Mouse (Mus musculus) cerebellum, adult 2 months (tissue): ENCODE results near the gene Ankdd1a.

Experiments used
- CTCF ChIP-seq: fragments of 200-500 bp; IDR thresholded peaks from 2 replicates; pipeline ENCODE4 v1.5.1; 2011; ENCODE audit warnings: low read depth, mild to moderate bottlenecking, control low read depth, low read length, moderate library complexity, borderline replicate concordance; ENCODE audit not compliant: insufficient read depth
- POLR2A ChIP-seq: fragments of 200-500 bp; IDR thresholded peaks from 2 replicates; pipeline ENCODE4 v1.6.1; 2011; ENCODE audit warnings: low read length, control low read depth, borderline replicate concordance; ENCODE audit not compliant: insufficient read depth

DNA sequence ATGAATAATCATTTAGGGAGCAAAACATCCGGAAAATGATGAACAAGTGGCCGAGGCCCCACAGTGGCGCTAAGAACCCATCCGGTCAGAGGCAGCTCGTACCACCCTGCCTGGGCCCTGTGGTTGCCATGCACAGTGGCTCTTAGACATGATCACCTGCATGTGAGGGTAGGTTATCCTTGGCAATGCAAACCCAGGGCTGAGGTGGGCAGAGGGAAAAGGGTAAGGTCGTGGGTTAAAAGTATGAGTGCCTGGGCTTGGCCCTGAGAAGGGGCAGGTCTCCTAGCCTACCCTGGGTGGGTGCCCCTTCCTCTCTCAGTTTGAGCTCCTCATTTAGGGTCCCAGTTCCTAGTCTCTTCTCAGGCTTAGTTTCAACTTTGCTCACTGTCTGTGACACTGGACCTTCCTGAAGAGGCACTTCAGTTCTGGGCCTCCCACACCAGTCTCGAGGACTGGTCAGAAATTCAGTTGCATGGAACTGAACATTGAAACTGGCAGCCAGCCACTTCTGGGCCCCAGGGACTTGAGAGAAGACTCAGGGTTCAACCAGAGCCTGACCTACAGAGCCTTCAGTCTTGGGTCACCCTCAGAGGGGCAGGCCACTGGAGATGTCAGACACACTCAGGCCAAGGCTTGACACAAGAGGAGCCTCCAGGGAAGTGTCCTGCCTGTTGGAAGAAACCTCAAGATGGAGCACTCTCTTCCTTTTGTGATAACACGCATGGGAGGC, 18.1 kb upstream of the Ankdd1a start:
- TF ChIP-seq POLR2A (no peak), CTCF (no peak)
